7 mouse cellular contexts compared by ENCODE assay signal in the genomic region with DNA sequence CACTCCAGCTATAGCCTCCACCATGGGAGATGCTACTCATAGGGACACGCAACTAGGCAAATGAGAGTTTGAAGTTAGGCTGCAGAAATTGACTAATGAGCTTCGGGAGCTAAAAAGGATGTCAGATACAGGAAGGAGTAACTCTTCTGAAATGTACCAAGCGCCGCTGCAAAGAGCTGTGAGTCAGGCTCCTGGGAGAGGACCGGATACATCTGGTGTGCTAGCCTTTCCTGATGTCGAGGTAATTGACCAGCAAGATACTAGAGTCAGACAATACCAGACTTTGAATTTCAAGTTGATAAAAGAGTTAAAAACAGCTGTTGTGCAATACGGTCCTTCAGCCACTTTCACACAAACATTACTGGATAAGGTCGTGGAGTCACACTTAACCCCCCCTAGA.
DNase-seq lines count a peak whose midpoint lies in the region; ATAC-seq and TF ChIP-seq lines count a peak whose summit lies in the region.
"Not testable (repeated sequence)": the region's sequence is repeated elsewhere in the genome, so short reads cannot be mapped to it uniquely, and the experiment has no call there.

No protein-coding gene starts in this region.

- H3K9ac ChIP-seq in heart, postnatal 0 days (replicated peaks; ENCODE audit: low read depth, low read length); lung, embryonic 14.5 days: not testable (repeated sequence)

- not testable (repeated sequence) for H3K27ac ChIP-seq in heart, postnatal 0 days (ENCODE audit: low read depth); kidney, adult 2 months (ENCODE audit: insufficient read depth, low read depth, low read length); lung, embryonic 14.5 days (ENCODE audit: low read depth)

- H3K4me3 ChIP-seq in heart, postnatal 0 days (ENCODE audit: low read depth, low read length); kidney, adult 2 months (ENCODE audit: insufficient read depth, low read depth, low read length); lung, embryonic 14.5 days (ENCODE audit: low read depth, low read length): not testable (repeated sequence)

- not testable (repeated sequence) for TF ChIP-seq POLR2A in kidney, adult 2 months (IDR thresholded peaks at IDR 0.05; ENCODE audit: low read depth, low read length)

- WGBS in heart, postnatal 0 days = 67% methylated on average over 8 of the region's 8 CpGs
- 69% methylated on average over 8 of the region's 8 CpGs for WGBS in kidney, adult 2 months
- 70% methylated on average over 8 of the region's 8 CpGs for WGBS in lung, embryonic 14.5 days

- DNase-seq in ES-CJ7 (ENCODE audit: low read depth, low spot score) = peak; percentile 2
- DNase-seq in adrenal gland, postnatal 10 days = peak; percentile 2
- peak; percentile 94 for DNase-seq in heart, adult 11 months
- not testable (repeated sequence) for DNase-seq in heart, postnatal 0 days (ENCODE audit: low spot score)
- peak; percentile 61 for DNase-seq in kidney, adult 2 months
- DNase-seq in kidney, postnatal 10 days = peak; percentile 36
- peak; percentile 5 for DNase-seq in lung, embryonic 14.5 days

- 0 out of 2 replicates have a peak, but pooled peaks have one; percentile 35 for TF ChIP-seq EP300 in heart, postnatal 0 days (IDR thresholded peaks at IDR 0.05; ENCODE audit: low read depth)

- H3K4me2 ChIP-seq in heart, postnatal 0 days (ENCODE audit: low read depth, low read length); lung, embryonic 14.5 days: not testable (repeated sequence)

- not testable (repeated sequence) for H3K9me3 ChIP-seq in heart, postnatal 0 days (replicated peaks; ENCODE audit: control insufficient read depth, low read length); lung, embryonic 14.5 days (ENCODE audit: low read depth, low read length)

- not testable (repeated sequence) for H3K4me1 ChIP-seq in heart, postnatal 0 days (ENCODE audit: control insufficient read depth, insufficient read depth); kidney, adult 2 months (ENCODE audit: control insufficient read depth, insufficient read depth, low read length); lung, embryonic 14.5 days (ENCODE audit: insufficient read depth)

- H3K27me3 ChIP-seq in heart, postnatal 0 days (ENCODE audit: control insufficient read depth, insufficient read depth, low read length); kidney, adult 2 months (replicated peaks; ENCODE audit: control insufficient read depth, insufficient read depth, low read length); lung, embryonic 14.5 days (ENCODE audit: insufficient read depth, low read length): not testable (repeated sequence)

- not testable (repeated sequence) for TF ChIP-seq CTCF in heart, postnatal 0 days (IDR thresholded peaks at IDR 0.05; ENCODE audit: low read depth); kidney, adult 2 months (conservative IDR thresholded peaks at IDR 0.05; ENCODE audit: insufficient read depth, insufficient read length, low read depth, low read length); lung, embryonic 14.5 days (IDR thresholded peaks at IDR 0.05; ENCODE audit: low read depth)

- H3K36me3 ChIP-seq in heart, postnatal 0 days (replicated peaks; ENCODE audit: control insufficient read depth, insufficient read depth, low read length); kidney, adult 2 months (ENCODE audit: control insufficient read depth, insufficient read depth, low read length); lung, embryonic 14.5 days (ENCODE audit: insufficient read depth): not testable (repeated sequence)

- not testable (repeated sequence) for ATAC-seq in heart, postnatal 0 days (ENCODE audit: insufficient read depth, low read depth); lung, embryonic 14.5 days (ENCODE audit: insufficient read depth)
